Mouse (Mus musculus) 416B (cell line): ENCODE measurements around the gene Serpinb1a.

Source experiments
- DNase-seq: peaks from one replicate; pipeline ENCODE4 v3.0.0; 2011; ENCODE audit warnings: low read depth

The Serpinb1a gene

GRCm38 (mm10) chr13:32834513-32834912 lies 16.5 kb downstream of the Serpinb1a start:
- DNase-seq: peak; percentile 74

GRCm38 (mm10) chr13:32833237-32833636 lies 17.7 kb downstream of the Serpinb1a start:
- DNase-seq: peak; percentile 92

GRCm38 (mm10) chr13:32832776-32833175 lies 18.2 kb downstream of the Serpinb1a start:
- peak; percentile 87 for DNase-seq

GRCm38 (mm10) chr13:32831505-32832273 lies 19.3 kb downstream of the Serpinb1a start:
- DNase-seq: no peak

- peak; percentile 98 for DNase-seq
Measured at GRCm38 (mm10) chr13:32828886-32829285, 22.1 kb downstream of the Serpinb1a start.

- peak; percentile 83 for DNase-seq
Measured at GRCm38 (mm10) chr13:32827951-32828350, 23.0 kb downstream of the Serpinb1a start.

GRCm38 (mm10) chr13:32827111-32827822 lies 23.7 kb downstream of the Serpinb1a start:
- DNase-seq: peak; percentile 84

- DNase-seq: no peak
Measured at GRCm38 (mm10) chr13:32825546-32825945, 25.4 kb downstream of the Serpinb1a start.

- no peak for DNase-seq
Measured at GRCm38 (mm10) chr13:32824377-32825330, 26.3 kb downstream of the Serpinb1a start.

- DNase-seq: no peak
Measured at GRCm38 (mm10) chr13:32823126-32823525, 27.9 kb downstream of the Serpinb1a start.

- DNase-seq: no peak
Measured at GRCm38 (mm10) chr13:32821671-32822070, 29.3 kb downstream of the Serpinb1a start.

- no peak for DNase-seq
Measured at GRCm38 (mm10) chr13:32819926-32820325, 31.1 kb downstream of the Serpinb1a start.

- no peak for DNase-seq
Measured at GRCm38 (mm10) chr13:32819241-32819640, 31.7 kb downstream of the Serpinb1a start.

GRCm38 (mm10) chr13:32807624-32808023 lies 43.4 kb downstream of the Serpinb1a start:
- no peak for DNase-seq

- DNase-seq: no peak
Measured at GRCm38 (mm10) chr13:32806820-32807219, 44.2 kb downstream of the Serpinb1a start.

GRCm38 (mm10) chr13:32803701-32804345 lies 47.2 kb downstream of the Serpinb1a start:
- DNase-seq: peak; percentile 50

- DNase-seq: no peak
Measured at GRCm38 (mm10) chr13:32802259-32803081, 48.5 kb downstream of the Serpinb1a start, which contains the start of gene D930007J09Rik. Gene D930007J09Rik, minus strand, starts transcription at chr13:32802849.

GRCm38 (mm10) chr13:32801693-32802221 lies 49.2 kb downstream of the Serpinb1a start, which contains the start of gene Wrnip1:
Gene Wrnip1, plus strand, starts transcription at chr13:32802038.
- peak; percentile 99 for DNase-seq

GRCm38 (mm10) chr13:32800859-32801258 lies 50.1 kb downstream of the Serpinb1a start:
- peak; percentile 86 for DNase-seq

- peak; percentile 62 for DNase-seq
Measured at GRCm38 (mm10) chr13:32799131-32799530, 51.9 kb downstream of the Serpinb1a start.
